Mouse (Mus musculus) MEL (cell line): ENCODE data around the gene Ddit4. TPM values are rescaled to one million over a fixed set of nuclear protein-coding genes. Genes with fewer than 3 reads are reported as not detected.

Experiments
- DNase-seq: peaks from one replicate; pipeline ENCODE4 v3.0.0; 2011; ENCODE audit warnings: low read depth, low spot score
- H3K27ac ChIP-seq: 2 replicates; pipeline ENCODE4 v1.5.1; 2012; ENCODE audit warnings: low read depth, mild to moderate bottlenecking, control low read depth, low read length, moderate library complexity; ENCODE audit not compliant: control insufficient read depth
- H3K27me3 ChIP-seq, 2 experiments: fragments of 150-350 bp in 1 of 2; sonication (generic) in 1 of 2; 2 replicates each; pipeline ENCODE4 v1.6.1; 2012; ENCODE audit warnings: low read length in 2 of 2, mild to moderate bottlenecking in 2 of 2, improper control_type of control experiment in 1 of 2, moderate library complexity in 1 of 2; ENCODE audit not compliant: insufficient read depth in 2 of 2, control insufficient read depth in 1 of 2
- H3K36me3 ChIP-seq, 2 experiments: 2 replicates each; pipeline ENCODE4 v1.6.1; 2012 to 2014; ENCODE audit warnings: low read length in 2 of 2, improper control_type of control experiment in 1 of 2, inconsistent platforms in 1 of 2, mild to moderate bottlenecking in 1 of 2; ENCODE audit not compliant: insufficient read depth in 2 of 2, control insufficient read depth in 1 of 2
- H3K4me1 ChIP-seq, 2 experiments: fragments of 150-350 bp in 1 of 2; sonication (generic) in 1 of 2; 2 replicates each; pipeline ENCODE4 v1.6.1; 2012; ENCODE audit warnings: low read length in 2 of 2, improper control_type of control experiment in 1 of 2, mild to moderate bottlenecking in 1 of 2; ENCODE audit not compliant: insufficient read depth in 2 of 2, control insufficient read depth in 1 of 2
- H3K4me3 ChIP-seq, 2 experiments: fragments of 150-350 bp in 1 of 2; sonication (generic) in 1 of 2; 2 replicates each; pipeline ENCODE4 v1.5.1; 2012; ENCODE audit warnings: low read depth in 2 of 2, low read length in 2 of 2, mild to moderate bottlenecking in 2 of 2, moderate library complexity in 2 of 2, control low read depth in 1 of 2, improper control_type of control experiment in 1 of 2; ENCODE audit not compliant: control insufficient read depth in 1 of 2, insufficient read depth in 1 of 2
- H3K79me2 ChIP-seq: 2 replicates; pipeline ENCODE4 v1.6.1; 2012; ENCODE audit warnings: mild to moderate bottlenecking, low read length, moderate library complexity; ENCODE audit not compliant: control insufficient read depth, poor library complexity, insufficient read depth
- H3K9ac ChIP-seq: 2 replicates; pipeline ENCODE4 v1.6.1; 2012; ENCODE audit warnings: low read depth, mild to moderate bottlenecking, control low read depth, low read length, moderate library complexity; ENCODE audit not compliant: control insufficient read depth, poor library complexity, severe bottlenecking
- H3K9me3 ChIP-seq: fragments of 150-350 bp; sonication (generic); replicated peaks from 2 replicates; pipeline ENCODE4 v1.6.1; 2012; ENCODE audit warnings: mild to moderate bottlenecking, low read length, improper control_type of control experiment, moderate library complexity; ENCODE audit not compliant: insufficient read depth
- BHLHE40 ChIP-seq: IDR thresholded peaks from 2 replicates; pipeline ENCODE4 v1.6.1; 2012; ENCODE audit warnings: low read depth, mild to moderate bottlenecking, inconsistent platforms, low read length, improper control_type of control experiment, borderline replicate concordance
- CHD1 ChIP-seq: IDR thresholded peaks from 2 replicates; pipeline ENCODE4 v1.6.1; 2012; ENCODE audit warnings: low read depth, mild to moderate bottlenecking, inconsistent platforms, low read length, improper control_type of control experiment
- EP300 ChIP-seq, 2 experiments: IDR thresholded peaks; 2 replicates each; pipeline ENCODE4 v1.6.1; 2011; ENCODE audit warnings: improper control_type of control experiment in 2 of 2, low read length in 2 of 2, low read depth in 1 of 2, mild to moderate bottlenecking in 1 of 2
- GABPA ChIP-seq: IDR thresholded peaks from 2 replicates; pipeline ENCODE4 v1.6.1; 2012; ENCODE audit warnings: low read depth, mild to moderate bottlenecking, inconsistent platforms, low read length, improper control_type of control experiment, moderate library complexity
- GATA1 ChIP-seq: IDR thresholded peaks from 2 replicates; pipeline ENCODE4 v1.6.1; 2011; ENCODE audit warnings: low read depth, low read length, improper control_type of control experiment
- HCFC1 ChIP-seq: IDR thresholded peaks from 2 replicates; pipeline ENCODE4 v1.6.1; 2012; ENCODE audit warnings: low read depth, mild to moderate bottlenecking, inconsistent platforms, low read length, improper control_type of control experiment, moderate library complexity
- MAX ChIP-seq: IDR thresholded peaks from 2 replicates; pipeline ENCODE4 v1.6.1; 2011; ENCODE audit warnings: low read length, improper control_type of control experiment
- MAZ ChIP-seq: IDR thresholded peaks from 2 replicates; pipeline ENCODE4 v1.6.1; 2012; ENCODE audit warnings: low read depth, mild to moderate bottlenecking, inconsistent platforms, low read length, improper control_type of control experiment
- MEF2A ChIP-seq: IDR thresholded peaks from 2 replicates; pipeline ENCODE4 v1.6.1; 2014; ENCODE audit warnings: low read depth, mild to moderate bottlenecking, inconsistent platforms, low read length, improper control_type of control experiment; ENCODE audit not compliant: poor library complexity, insufficient replicate concordance, severe bottlenecking; ENCODE audit errors: extremely low read depth
- MXI1 ChIP-seq: IDR thresholded peaks from 2 replicates; pipeline ENCODE4 v1.6.1; 2011; ENCODE audit warnings: mild to moderate bottlenecking, low read depth, low read length, improper control_type of control experiment
- MYB ChIP-seq: IDR thresholded peaks from 2 replicates; pipeline ENCODE4 v1.6.1; 2011; ENCODE audit warnings: mild to moderate bottlenecking, low read depth, low read length, improper control_type of control experiment
- MYC ChIP-seq: IDR thresholded peaks from 2 replicates; pipeline ENCODE4 v1.6.1; 2011; ENCODE audit warnings: low read depth, mild to moderate bottlenecking, low read length, improper control_type of control experiment, moderate library complexity
- NELFE ChIP-seq: IDR thresholded peaks from 2 replicates; pipeline ENCODE4 v1.6.1; 2011; ENCODE audit warnings: low read depth, low read length, improper control_type of control experiment
- POLR2A ChIP-seq, 2 experiments: IDR thresholded peaks; 2 replicates each; pipeline ENCODE4 v1.6.1; 2011 to 2012; ENCODE audit warnings: low read length in 2 of 2, mild to moderate bottlenecking in 2 of 2, control low read depth in 1 of 2, improper control_type of control experiment in 1 of 2, low read depth in 1 of 2, moderate library complexity in 1 of 2; ENCODE audit not compliant: control insufficient read depth in 1 of 2, insufficient read depth in 1 of 2, poor library complexity in 1 of 2
- POLR2AphosphoS2 ChIP-seq: IDR thresholded peaks from 2 replicates; pipeline ENCODE4 v1.6.1; 2011; ENCODE audit warnings: low read length, improper control_type of control experiment
- RCOR1 ChIP-seq: IDR thresholded peaks from 2 replicates; pipeline ENCODE4 v1.6.1; 2012; ENCODE audit warnings: low read depth, mild to moderate bottlenecking, inconsistent platforms, low read length, improper control_type of control experiment
- SIN3A ChIP-seq: IDR thresholded peaks from 2 replicates; pipeline ENCODE4 v1.6.1; 2012; ENCODE audit warnings: low read length, improper control_type of control experiment, inconsistent platforms
- TAL1 ChIP-seq: IDR thresholded peaks from 2 replicates; pipeline ENCODE4 v1.6.1; 2012; ENCODE audit warnings: mild to moderate bottlenecking, inconsistent platforms, low read length, moderate library complexity, mixed read lengths
- TCF12 ChIP-seq: IDR thresholded peaks from 2 replicates; pipeline ENCODE4 v1.6.1; 2014; ENCODE audit warnings: low read depth, mild to moderate bottlenecking, inconsistent platforms, low read length, improper control_type of control experiment, moderate library complexity
- USF1 ChIP-seq: IDR thresholded peaks from 2 replicates; pipeline ENCODE4 v1.6.1; 2014; ENCODE audit warnings: low read depth, mild to moderate bottlenecking, inconsistent platforms, low read length, improper control_type of control experiment, moderate library complexity
- ZNF384 ChIP-seq: IDR thresholded peaks from 2 replicates; pipeline ENCODE4 v1.6.1; 2012; ENCODE audit warnings: low read depth, mild to moderate bottlenecking, inconsistent platforms, low read length, improper control_type of control experiment
- polyA plus RNA-seq, 2 experiments: library from polyadenylated mRNA; stranded (reverse) in 1 of 2; unstranded in 1 of 2; fragments of >175 nt in 1 of 2; fragments of >200 nt in 1 of 2; gene quantifications; 2 replicates each; pipeline versions ENCODE4 v1.2.1 to v1.2.4; 2012; ENCODE audit warnings: low replicate concordance in 2 of 2, low read depth in 1 of 2; ENCODE audit not compliant: insufficient read length in 2 of 2, insufficient read depth in 1 of 2, missing spikeins in 1 of 2
- total RNA-seq: library from RNA; depleted of rRNA; stranded (reverse); fragments of 300-350 nt; gene quantifications from 2 replicates; pipeline ENCODE4 v1.2.3, GENCODE M21; 2012

The Ddit4 gene
- total and polyA plus RNA-seq, 3 experiments = 2.6 to 11.6 TPM; not detected in 1

DNA sequence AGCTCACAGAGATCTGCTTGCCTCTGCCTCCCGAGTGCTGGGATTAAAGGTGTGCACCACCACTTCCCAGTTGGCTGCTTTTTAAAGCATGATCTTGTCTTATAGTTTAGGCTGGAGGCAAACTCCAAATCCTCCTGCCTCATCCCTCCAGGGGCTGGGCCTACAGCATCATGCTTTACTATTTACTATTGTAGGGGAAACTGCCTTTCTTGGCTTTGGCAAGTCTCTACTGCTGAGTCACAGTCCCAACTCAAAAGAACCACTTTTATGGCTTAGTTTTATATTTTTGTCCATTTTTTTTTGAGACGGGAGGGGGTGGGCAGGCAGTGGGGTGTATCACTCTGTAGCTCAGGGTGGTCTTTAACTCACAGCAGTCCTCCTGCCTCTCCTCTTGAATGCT, 28.1 kb downstream of the Ddit4 start:
- Histone ChIP-seq H3K9me3 (no peaks in the 10 kb centered on the region), H3K4me3 (no peak overlapping the region), H3K79me2 (no peaks in the 10 kb centered on the region), H3K9ac (no peak overlapping the region), H3K27ac (no peak overlapping the region), H3K27me3 (no peaks in the 10 kb centered on the region), H3K36me3 (peaks cover 0 to 7% of the 10 kb centered on the region in 2 experiments; a peak in 2 of 4 replicates), H3K4me1 (peaks cover 10 to 22% of the 10 kb centered on the region in 2 experiments)
- TF ChIP-seq NELFE (no peak), MEF2A (no peak), ZNF384 (peak; percentile 66; the same call in 1 of the 2 replicates), MAX (no peak)
- no peak for DNase-seq

DNA sequence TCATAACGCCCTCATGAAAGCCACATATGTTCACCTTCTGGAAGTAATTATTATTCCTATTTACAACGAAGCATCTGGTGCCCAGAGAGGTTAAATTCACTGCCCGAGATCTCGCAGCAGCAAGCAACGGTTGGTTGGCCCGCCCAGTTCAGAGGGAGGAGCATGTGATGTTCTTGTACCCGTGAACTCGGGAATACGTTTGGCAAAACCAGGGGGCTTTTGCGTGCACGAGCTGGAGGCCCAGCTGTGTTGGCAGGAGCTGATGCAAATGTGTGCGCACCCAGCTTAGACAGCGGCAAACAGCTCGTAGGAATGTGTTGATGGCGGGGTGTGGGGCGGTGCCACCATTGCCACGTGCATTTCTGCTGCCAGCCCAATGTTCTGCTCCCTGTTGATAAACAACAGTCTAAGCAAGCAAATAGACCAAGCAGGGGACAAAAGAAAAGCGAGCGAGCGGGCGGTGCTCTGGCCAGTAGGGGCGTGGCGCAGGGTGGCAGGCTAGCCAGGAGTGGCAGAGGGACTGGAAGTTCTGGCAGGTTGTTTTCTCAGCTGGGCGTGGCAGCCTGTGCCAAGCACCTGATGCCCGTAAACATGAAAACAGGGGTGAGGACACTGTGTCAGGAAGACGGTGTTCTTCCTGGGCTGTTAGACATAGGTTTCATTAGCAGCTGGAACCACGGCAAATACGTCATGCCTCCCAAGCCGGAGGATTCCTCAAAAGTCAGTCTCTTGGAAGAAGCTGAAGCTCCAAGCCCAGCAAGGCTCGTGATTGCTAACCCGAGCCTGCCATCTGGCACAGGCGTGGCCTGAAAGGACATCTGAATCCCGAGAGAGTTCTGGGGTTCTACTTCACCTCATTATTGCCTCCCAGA, 30.6 kb downstream of the Ddit4 start:
- peak overlapping the region; percentile 16; the same call in 1 of the 2 replicates for H3K27ac ChIP-seq
- DNase-seq = peak; percentile 83
- peaks cover 10 to 25% of the 10 kb centered on the region in 2 experiments for H3K4me1 ChIP-seq

DNA sequence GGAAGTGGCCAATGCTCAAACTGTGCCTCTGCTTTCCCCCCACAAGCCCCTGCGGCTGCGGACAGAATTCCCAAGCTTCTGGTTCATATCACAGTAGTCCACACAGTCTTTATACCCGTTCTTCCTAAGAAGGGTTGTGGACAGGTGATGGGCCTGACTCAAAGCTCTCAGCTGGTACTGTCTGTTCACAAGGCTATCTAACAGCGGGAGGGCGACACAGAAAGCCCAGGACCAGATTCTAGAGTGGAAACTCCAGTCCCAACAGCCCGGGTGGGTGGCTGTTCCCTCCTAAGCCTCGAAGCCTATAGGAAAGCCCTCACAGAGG, 31.2 kb downstream of the Ddit4 start:
- no peak for DNase-seq
- no peaks in the 10 kb centered on the region for H3K9me3 ChIP-seq
- H3K4me3 ChIP-seq = peak overlapping the region; percentile 66 to 95
- TF ChIP-seq NELFE = 0 out of 2 replicates have a peak, but pooled peaks have one; percentile 31
- TF ChIP-seq MYC = no peak
- TF ChIP-seq, all 39 proteins: peak for 1
- Histone ChIP-seq H3K9ac (peak overlapping the region; percentile 48), H3K27ac (no peak overlapping the region), H3K4me1 (peaks cover 10 to 30% of the 10 kb centered on the region in 2 experiments), H3K36me3 (peaks cover 0 to 13% of the 10 kb centered on the region in 2 experiments; a peak in 2 of 4 replicates), H3K27me3 (no peaks in the 10 kb centered on the region), H3K79me2 (no peaks in the 10 kb centered on the region)

More for the DNA sequence above, 30.6 kb downstream of the Ddit4 start:
- Histone ChIP-seq H3K36me3 (peaks cover 0 to 9% of the 10 kb centered on the region in 2 experiments; a peak in 2 of 4 replicates), H3K79me2 (no peaks in the 10 kb centered on the region), H3K27me3 (no peaks in the 10 kb centered on the region), H3K9ac (peak overlapping the region; percentile 48)
- TF ChIP-seq RCOR1 (0 out of 2 replicates have a peak, but pooled peaks have one; percentile 30), POLR2A (IDR thresholded peaks at IDR 0.05; ENCODE audit: control insufficient read depth in 1 of 2, insufficient read depth in 1 of 2, low read depth in 1 of 2, low read length in 2 of 2, poor library complexity in 1 of 2) (peak in 1 of 2 experiments; percentile 37; a peak in 1 of 4 replicates), TCF12 (peak; percentile 24; the same call in 1 of the 2 replicates), MXI1 (peak; percentile 98), GATA1 (no peak), SIN3A (peak; percentile 97), HCFC1 (peak; percentile 45; the same call in 1 of the 2 replicates), MAX (peak; percentile 93), USF1 (peak; percentile 50), EP300 (IDR thresholded peaks at IDR 0.05; ENCODE audit: low read depth in 1 of 2, low read length in 2 of 2) (peak in 1 of 2 experiments; percentile 32; a peak in 2 of 4 replicates), MYB (peak; percentile 38; the same call in 1 of the 2 replicates), GABPA (no peak), MAZ (peak; percentile 70), CHD1 (no peak), BHLHE40 (peak; percentile 75; the same call in 1 of the 2 replicates), POLR2AphosphoS2 (no peak), TAL1 (peak; percentile 22; the same call in 1 of the 2 replicates), MYC (peak; percentile 66; the same call in 1 of the 2 replicates)
- TF ChIP-seq, all 39 proteins: peak for 14
- no peaks in the 10 kb centered on the region for H3K9me3 ChIP-seq
- peak overlapping the region; percentile 66 to 95 for H3K4me3 ChIP-seq
